1 mouse cellular context compared by ENCODE assay signal in the genomic region with DNA sequence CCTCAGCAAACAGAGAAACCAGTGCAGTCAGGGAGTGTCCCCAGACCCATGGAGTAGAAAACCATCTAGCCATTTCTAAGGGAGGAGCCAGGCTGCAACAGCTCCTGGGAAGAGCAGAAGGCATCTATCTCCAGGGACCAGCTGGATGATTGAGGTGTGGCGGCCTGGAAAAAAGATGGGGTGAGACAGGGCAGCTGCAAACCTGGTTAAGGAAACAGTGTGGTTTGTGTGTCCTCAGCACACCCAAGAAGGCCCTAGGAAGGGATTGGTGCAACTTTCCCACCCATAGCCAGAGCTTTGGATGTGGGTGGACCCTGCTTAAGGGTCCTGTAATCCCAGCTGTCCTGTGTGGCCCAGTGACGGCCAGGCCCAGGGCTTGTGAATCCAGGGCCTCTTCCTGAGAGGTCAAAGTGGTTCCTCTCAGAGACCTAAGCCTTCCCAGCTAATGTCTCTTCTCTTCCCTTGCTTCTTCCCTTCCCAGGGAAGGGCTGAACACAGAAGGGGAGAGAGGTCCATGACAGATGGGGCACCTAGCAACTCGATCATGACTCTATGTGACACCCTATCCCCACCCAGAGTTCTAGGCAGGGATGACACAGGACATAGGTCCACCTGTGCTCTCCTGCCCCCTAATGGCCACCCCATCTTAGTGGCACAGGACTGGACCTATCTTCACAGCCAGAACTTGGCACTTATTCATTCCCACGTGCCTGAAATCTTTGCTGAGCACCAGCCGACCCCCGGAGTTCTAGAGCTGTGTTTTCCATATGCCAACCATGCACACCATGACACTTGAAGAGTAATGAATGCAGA.
TF ChIP-seq lines count a peak whose summit lies in the region.

No protein-coding gene starts in this region.

TF ChIP-seq in CH12.LX, 34 proteins besides CTCF, POLR2A, EP300 and RAD21:
- TF ChIP-seq ZMIZ1 (IDR thresholded peaks at IDR 0.05; ENCODE audit: low read depth, low read length) (no peak), MAZ (IDR thresholded peaks at IDR 0.05; ENCODE audit: low read depth, low read length) (peak; percentile 71; the same call in 1 of the 2 replicates), MEF2A (IDR thresholded peaks at IDR 0.05; ENCODE audit: borderline replicate concordance, low read depth, low read length) (0 out of 2 replicates have a peak, but pooled peaks have one; percentile 16), NRF1 (IDR thresholded peaks at IDR 0.05; ENCODE audit: low read depth, low read length) (no peak), MAX (IDR thresholded peaks at IDR 0.05; ENCODE audit: low read length) (peak; percentile 69; the same call in 1 of the 2 replicates), NELFE (IDR thresholded peaks at IDR 0.05; ENCODE audit: low read depth, low read length) (peak; percentile 52), TCF12 (IDR thresholded peaks at IDR 0.05; ENCODE audit: low read depth, low read length) (no peak), SMC3 (IDR thresholded peaks at IDR 0.05; ENCODE audit: low read depth, low read length) (peak; percentile 81), BHLHE40 (IDR thresholded peaks at IDR 0.05; ENCODE audit: low read depth, low read length) (peak; percentile 50; the same call in 1 of the 2 replicates), IRF4 (IDR thresholded peaks at IDR 0.05; ENCODE audit: low read depth, low read length) (peak; percentile 33)
